Mouse (Mus musculus): Measurements from ENCODE around the gene Dgkd.

- TF ChIP-seq POLR2A (IDR thresholded peaks at IDR 0.05; ENCODE audit: low read depth, low read length) (no peak), CTCF (IDR thresholded peaks at IDR 0.05; ENCODE audit: extremely low read depth, insufficient read depth, insufficient read length, insufficient replicate concordance) (no peak)
Measured at GRCm38 (mm10) chr1:87879034-87879433, 25.9 kb downstream of the Dgkd start.
